Mouse (Mus musculus) urinary bladder, postnatal 10 days (tissue): ENCODE results near the gene Kctd21.

ENCODE experiments used
- DNase-seq: peaks from one replicate; pipeline ENCODE4 v3.0.0; 2022; ENCODE audit warnings: low spot score

Kctd21 gene

GRCm38 (mm10) chr7:97386806-97387370 lies 54.8 kb downstream of the Kctd21 start:
- DNase-seq: no peak

- DNase-seq: no peak
Observed at GRCm38 (mm10) chr7:97387561-97388147, 55.5 kb downstream of the Kctd21 start.

- DNase-seq: no peak
Observed at GRCm38 (mm10) chr7:97388541-97388940, 56.4 kb downstream of the Kctd21 start.

GRCm38 (mm10) chr7:97391293-97392078 lies 59.4 kb downstream of the Kctd21 start:
- no peak for DNase-seq

GRCm38 (mm10) chr7:97392079-97392445 lies 59.9 kb downstream of the Kctd21 start:
- DNase-seq: no peak

GRCm38 (mm10) chr7:97394375-97394774 lies 62.2 kb downstream of the Kctd21 start:
- no peak for DNase-seq

GRCm38 (mm10) chr7:97398943-97399342 lies 66.8 kb downstream of the Kctd21 start:
- DNase-seq: no peak
